Mouse (Mus musculus): ENCODE measurements at regions not wholly inside any gene's neighbourhood (a gene's known extent, or its start where the extent isn't known, plus 50 kb on each side); places are given as distances from the start of the nearest gene placed in this dataset.

DNA sequence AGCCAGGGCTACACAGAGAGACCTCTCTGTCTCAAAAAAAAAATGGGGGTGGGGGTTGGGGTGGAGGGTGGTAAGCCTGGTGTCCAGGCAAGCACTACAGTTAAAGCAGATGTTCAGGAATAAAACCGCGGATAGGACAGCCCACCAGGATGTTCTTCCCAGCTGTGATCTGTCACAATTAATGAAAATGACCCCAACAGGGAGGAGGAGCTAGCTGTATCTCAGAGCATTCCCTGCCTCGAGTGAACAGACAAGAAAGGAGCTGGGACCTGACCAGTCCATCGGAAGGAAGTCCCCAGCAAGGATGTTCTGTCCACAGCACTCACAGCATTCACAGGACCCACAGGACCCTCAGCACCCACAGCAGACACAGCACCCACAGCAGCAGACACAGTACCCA, 80.4 kb downstream of the Utp6 start:
- DNase-seq, result no peak

DNA sequence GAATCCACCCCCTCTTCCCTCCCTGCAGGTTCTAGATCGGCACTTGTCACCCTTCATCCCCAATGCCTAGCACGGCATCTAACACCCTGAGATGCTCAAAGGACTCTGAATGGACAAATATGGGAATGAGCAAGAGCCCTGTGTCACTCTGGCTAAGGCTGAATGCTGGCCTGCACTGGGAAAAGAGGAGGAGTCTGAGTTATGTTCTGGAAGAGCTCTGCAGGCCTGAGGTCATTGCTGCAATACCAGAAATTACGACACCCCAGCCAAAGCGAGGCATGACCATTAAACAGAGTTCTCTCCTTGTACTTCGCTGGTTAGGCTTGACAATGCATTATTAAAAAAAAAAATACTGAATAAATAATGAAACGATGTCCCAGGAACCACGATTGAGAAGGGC, 84.1 kb downstream of the Utp6 start:
- peak in 1 of 2 experiments; percentile 65 for DNase-seq

DNA sequence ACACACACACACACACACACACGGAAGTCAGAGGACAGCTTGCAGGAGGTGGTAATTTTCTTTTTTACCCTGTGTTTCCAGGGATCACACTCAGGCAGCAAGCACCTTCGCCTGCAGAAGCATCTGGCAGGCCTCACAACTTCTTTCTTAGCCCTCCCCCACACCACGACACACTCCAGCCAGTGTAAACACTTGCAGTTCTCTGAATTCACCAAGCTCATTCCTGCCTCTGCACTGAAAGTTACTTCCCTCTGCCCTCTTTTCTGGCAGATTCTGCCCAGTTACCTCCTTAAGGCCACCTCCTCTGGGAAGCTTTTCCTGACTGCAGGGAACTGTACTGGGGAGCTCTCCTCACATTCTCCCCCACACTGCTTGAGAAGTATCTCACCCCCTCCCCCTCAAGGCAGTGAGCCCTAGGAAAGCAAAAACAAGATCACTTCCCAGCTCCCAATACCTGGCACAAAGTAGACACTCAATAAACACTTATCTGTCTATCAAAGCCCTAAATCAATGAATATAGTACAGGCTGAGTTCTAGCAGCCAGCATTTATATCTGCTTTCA, 84.9 kb downstream of the Utp6 start:
- no peak for DNase-seq

DNA sequence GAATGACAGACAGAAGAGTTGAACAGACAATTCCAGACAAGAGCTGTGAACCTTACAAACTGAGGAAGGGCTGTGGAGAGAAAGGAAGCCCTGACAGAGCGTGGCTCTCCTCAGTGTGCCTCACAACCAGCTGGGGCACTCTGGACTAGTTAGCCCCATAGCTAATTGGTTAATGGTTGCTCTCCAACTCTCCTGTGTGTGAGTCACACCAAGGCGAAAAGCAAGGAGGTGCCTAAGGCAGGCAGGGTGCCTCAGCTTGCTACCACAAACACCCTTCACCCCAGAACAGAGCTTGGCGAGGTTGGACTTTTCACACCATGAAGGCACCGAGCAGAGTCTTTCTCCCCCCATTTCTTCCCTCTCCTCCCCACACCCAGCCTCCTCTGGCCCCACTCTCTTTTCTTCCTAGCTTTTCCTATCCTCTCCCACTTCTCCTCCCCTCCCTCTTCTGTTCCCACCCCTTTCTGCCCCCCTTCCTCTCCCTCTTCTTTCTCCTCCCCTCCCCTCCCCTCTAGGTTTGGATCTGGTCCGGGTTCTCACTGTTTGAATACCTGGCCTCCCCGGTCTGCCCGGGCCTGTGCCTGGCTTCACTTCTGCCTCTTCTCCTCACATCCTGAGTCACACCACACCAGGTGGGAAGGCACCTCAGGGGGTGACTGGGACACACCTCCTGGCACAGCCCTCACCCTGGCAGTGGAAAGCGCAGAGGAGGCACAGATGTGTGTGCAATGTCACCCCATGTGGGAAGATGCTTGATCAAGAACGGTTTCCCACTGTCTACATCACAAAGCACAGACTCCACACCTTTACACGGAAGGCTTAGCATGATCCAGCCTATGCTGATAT, 90.2 kb downstream of the Utp6 start:
- DNase-seq, result peak in 1 of 2 experiments; percentile 44

DNA sequence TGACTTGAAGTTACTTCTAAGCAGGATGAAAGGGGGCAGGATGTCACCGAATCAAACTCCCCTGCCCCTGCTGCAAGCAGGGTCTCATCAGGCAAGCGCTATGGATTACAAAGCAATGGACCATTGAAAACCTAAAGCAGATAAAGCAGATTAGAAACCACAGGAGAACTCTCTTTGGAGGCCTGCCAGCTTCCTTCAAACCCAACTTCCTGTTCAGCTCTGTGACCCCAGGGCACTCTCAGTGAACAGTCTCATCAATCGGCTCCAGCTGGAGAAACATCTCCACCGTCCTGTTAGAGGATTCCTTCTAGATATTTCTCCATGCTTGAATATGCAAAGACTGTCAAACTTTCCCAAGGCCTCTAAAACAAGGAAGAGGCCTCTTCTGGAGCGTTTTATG, 92.0 kb downstream of the Utp6 start:
- peak; percentile 72 to 82 for DNase-seq

GRCm38 (mm10) chr11:79869009-79869408, 93.2 kb downstream of the Utp6 start:
- no peak for DNase-seq

DNA sequence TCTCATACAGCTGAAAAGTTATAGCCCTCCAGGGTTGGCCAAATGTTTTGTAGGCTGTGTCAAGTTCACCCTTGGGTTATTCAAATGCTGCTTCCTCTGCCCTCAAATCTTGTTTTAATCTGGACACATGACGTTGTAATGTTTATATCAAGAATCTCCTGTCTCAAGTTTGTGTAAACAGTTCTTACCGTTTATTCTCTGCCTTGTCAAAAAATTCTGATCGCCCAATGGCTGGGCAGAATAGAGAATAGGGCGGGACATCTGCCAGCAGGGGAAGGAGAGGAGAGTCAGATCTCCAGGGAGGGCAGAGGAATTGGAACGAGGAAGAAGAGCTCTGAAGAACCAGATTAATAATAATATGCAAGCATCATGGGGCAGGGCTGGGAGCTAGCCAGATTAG, 97.4 kb downstream of the Utp6 start:
- no peak for DNase-seq

- DNase-seq, result peak; percentile 63 to 75
These were observed 98.6 kb downstream of the Utp6 start for GRCm38 (mm10) chr11:79863487-79864175.

DNA sequence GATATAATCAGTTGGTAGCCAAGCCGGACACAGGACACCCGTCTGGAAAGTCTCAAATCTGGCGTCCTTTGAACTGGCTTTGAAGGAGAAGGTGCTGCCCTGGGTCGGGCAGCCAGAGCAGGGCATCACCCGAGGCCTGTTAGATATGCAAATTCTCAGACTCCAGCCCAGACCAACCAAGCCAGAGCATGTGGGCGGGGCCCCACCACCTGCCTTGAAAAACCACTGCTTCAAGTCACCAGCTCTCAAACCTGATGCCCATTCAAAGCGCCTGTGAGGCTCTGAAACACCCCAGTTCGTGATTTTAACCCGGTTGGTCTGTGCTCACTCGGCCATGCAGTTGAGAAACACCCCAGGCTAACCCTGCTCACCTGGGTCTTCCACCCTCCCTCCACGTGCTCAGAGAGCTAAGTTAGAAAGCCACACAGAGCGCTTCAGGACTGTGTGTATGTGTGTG, 101.6 kb downstream of the Utp6 start:
- DNase-seq, result peak; percentile 37 to 67

GRCm38 (mm10) chr11:79856376-79856775, 105.8 kb downstream of the Utp6 start:
- DNase-seq, result no peak

DNA sequence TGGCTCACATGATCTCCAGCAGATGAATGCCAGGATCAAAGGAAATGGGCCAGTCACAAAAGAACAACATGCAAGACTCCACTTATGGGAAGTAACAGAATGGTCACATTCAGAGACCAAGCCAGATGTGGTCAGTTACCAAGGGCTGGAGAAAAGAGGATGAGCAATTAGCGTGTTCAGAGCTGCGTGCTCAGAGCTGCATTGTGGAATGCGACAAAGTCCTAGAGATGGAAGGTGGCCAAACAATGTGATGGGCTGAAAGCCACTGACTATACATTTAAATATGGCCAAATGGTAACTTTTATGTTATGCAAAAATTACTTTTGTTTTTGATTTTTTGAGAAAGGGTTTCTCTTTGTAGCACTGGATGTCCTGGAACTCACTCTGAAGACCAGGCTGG, 112.6 kb downstream of the Utp6 start:
- no peak for DNase-seq

DNA sequence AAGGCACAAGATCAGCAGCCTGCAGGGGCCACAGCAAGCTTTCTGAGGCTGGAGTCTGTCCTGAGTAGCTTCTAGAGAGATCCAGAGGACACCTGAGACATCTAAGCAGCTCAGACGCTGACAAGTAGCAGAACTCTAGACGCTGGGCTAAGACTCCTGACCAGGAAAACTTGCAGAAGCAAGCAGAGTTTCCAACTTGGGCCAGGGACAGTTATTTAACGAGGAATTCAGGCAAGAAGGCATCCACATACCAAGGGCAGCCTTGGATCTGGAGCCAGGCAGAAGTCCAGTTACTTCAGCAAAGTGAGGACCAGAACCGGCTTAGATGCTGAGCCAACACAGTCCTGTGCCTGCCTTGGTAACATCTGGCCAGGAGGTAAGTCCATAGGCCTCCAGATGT, 117.8 kb downstream of the Utp6 start:
- no peak for DNase-seq

- DNase-seq, result no peak
These were observed 119.2 kb downstream of the Utp6 start for GRCm38 (mm10) chr11:79843021-79843420.

DNA sequence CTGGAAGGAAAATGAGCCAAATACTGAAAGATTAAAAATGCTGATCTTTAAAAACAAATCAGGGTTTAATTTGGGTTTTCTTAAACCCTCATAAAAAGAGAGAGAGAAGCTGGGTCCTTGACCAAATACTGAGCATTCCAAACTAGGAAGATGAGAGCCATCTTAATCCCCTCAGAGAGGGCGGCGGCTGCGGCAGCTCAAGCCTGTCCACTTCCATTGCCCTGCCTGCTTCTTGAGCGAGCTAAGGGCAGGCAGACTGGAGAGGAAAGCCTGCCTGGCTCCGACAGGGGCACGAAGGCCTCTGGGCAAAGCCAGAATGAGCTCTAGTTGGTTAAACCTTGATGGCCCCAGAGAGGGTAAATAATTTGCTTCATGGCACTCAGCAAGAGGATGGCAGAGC, 122.2 kb downstream of the Utp6 start:
- no peak for DNase-seq

- DNase-seq, result no peak
These were observed 124.1 kb downstream of the Utp6 start for GRCm38 (mm10) chr11:79838051-79838450.

- DNase-seq, result peak; percentile 44 to 68
These were observed 124.9 kb downstream of the Utp6 start for GRCm38 (mm10) chr11:79837076-79837990.

GRCm38 (mm10) chr11:79835873-79836272, 126.3 kb downstream of the Utp6 start:
- DNase-seq, result no peak

GRCm38 (mm10) chr11:79833817-79834216, 128.4 kb downstream of the Utp6 start:
- no peak for DNase-seq

- DNase-seq, result no peak
These were observed 130.4 kb downstream of the Utp6 start for GRCm38 (mm10) chr11:79831591-79832320.

DNA sequence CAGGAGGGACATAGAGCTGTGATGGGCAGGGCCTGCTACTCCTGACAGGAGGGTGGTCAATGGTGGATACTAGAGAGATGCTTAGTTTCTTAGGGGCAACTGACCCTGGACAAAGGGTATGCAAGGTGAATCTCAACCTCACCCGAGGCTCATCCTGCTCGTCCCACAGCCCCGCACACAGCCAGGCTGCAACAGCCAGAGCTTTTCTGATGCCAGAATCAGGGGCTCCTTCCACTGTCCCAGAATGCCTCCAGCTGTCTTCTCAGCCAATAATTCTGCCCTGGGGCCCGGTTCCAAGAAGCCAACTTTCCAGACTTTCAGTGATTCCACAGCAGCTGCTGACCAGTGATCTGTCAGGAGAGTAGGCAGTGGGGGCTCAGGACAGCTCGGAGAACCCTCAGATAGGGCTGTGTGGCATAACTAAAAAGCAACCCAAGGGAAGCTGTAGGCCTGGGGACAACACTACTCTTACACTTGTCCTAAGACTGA, 131.6 kb downstream of the Utp6 start:
- no peak for DNase-seq

GRCm38 (mm10) chr11:79827034-79827433, 135.2 kb downstream of the Utp6 start:
- DNase-seq, result no peak

GRCm38 (mm10) chr11:79825881-79826280, 136.3 kb downstream of the Utp6 start:
- DNase-seq, result peak; percentile 8 to 47
